Mouse (Mus musculus): ENCODE measurements around the gene Iqsec1. TPM values are rescaled to one million over a fixed set of nuclear protein-coding genes. Genes with fewer than 3 reads are reported as not detected.

The Iqsec1 gene
- total RNA-seq, 2 experiments from 2014 or later: 14.2 to 54.3 TPM

- ATAC-seq (replicated peaks; ENCODE audit: poor library complexity, severe bottlenecking): no peak
Measured at GRCm38 (mm10) chr6:90974279-90974678, 14.2 kb downstream of the Iqsec1 start.

- no peak; the same call in 1 of the 2 replicates for ATAC-seq (replicated peaks; ENCODE audit: poor library complexity, severe bottlenecking)
Measured at GRCm38 (mm10) chr6:90969341-90969871, 19.1 kb downstream of the Iqsec1 start.

GRCm38 (mm10) chr6:90953349-90953748 lies 35.1 kb downstream of the Iqsec1 start:
- no peak for ATAC-seq (replicated peaks; ENCODE audit: poor library complexity, severe bottlenecking)

- no peak for ATAC-seq (replicated peaks; ENCODE audit: poor library complexity, severe bottlenecking)
Measured at GRCm38 (mm10) chr6:90950936-90951335, 37.5 kb downstream of the Iqsec1 start.

- no peak for ATAC-seq (replicated peaks; ENCODE audit: poor library complexity, severe bottlenecking)
Measured at GRCm38 (mm10) chr6:90948097-90948496, 40.4 kb downstream of the Iqsec1 start.

GRCm38 (mm10) chr6:90945560-90946230 lies 42.8 kb downstream of the Iqsec1 start:
- ATAC-seq (replicated peaks; ENCODE audit: poor library complexity, severe bottlenecking): no peak

- ATAC-seq (replicated peaks; ENCODE audit: poor library complexity, severe bottlenecking): no peak
Measured at GRCm38 (mm10) chr6:90941257-90941656, 47.2 kb downstream of the Iqsec1 start.

GRCm38 (mm10) chr6:90933656-90934055 lies 54.8 kb downstream of the Iqsec1 start:
- ATAC-seq (replicated peaks; ENCODE audit: poor library complexity, severe bottlenecking): no peak

GRCm38 (mm10) chr6:90928806-90929205 lies 59.7 kb downstream of the Iqsec1 start:
- no peak for ATAC-seq (replicated peaks; ENCODE audit: poor library complexity, severe bottlenecking)

- ATAC-seq (replicated peaks; ENCODE audit: poor library complexity, severe bottlenecking): no peak
Measured at GRCm38 (mm10) chr6:90925472-90925871, 63.0 kb downstream of the Iqsec1 start.

- no peak for ATAC-seq (replicated peaks; ENCODE audit: poor library complexity, severe bottlenecking)
Measured at GRCm38 (mm10) chr6:90924796-90925195, 63.7 kb downstream of the Iqsec1 start.

GRCm38 (mm10) chr6:90924379-90924778 lies 64.1 kb downstream of the Iqsec1 start:
- no peak for ATAC-seq (replicated peaks; ENCODE audit: poor library complexity, severe bottlenecking)

GRCm38 (mm10) chr6:90921259-90921946 lies 67.1 kb downstream of the Iqsec1 start:
- no peak for ATAC-seq (replicated peaks; ENCODE audit: poor library complexity, severe bottlenecking)

- ATAC-seq (replicated peaks; ENCODE audit: poor library complexity, severe bottlenecking): no peak
Measured at GRCm38 (mm10) chr6:90920510-90921220, 67.8 kb downstream of the Iqsec1 start.

GRCm38 (mm10) chr6:90919636-90920420 lies 68.7 kb downstream of the Iqsec1 start:
- no peak for ATAC-seq (replicated peaks; ENCODE audit: poor library complexity, severe bottlenecking)

- no peak for ATAC-seq (replicated peaks; ENCODE audit: poor library complexity, severe bottlenecking)
Measured at GRCm38 (mm10) chr6:90915585-90915984, 72.9 kb downstream of the Iqsec1 start.

- no peak for ATAC-seq (replicated peaks; ENCODE audit: poor library complexity, severe bottlenecking)
Measured at GRCm38 (mm10) chr6:90913771-90914170, 74.7 kb downstream of the Iqsec1 start.

GRCm38 (mm10) chr6:90912768-90913167 lies 75.7 kb downstream of the Iqsec1 start:
- no peak for ATAC-seq (replicated peaks; ENCODE audit: poor library complexity, severe bottlenecking)

GRCm38 (mm10) chr6:90904143-90904542 lies 84.3 kb downstream of the Iqsec1 start:
- no peak for ATAC-seq (replicated peaks; ENCODE audit: poor library complexity, severe bottlenecking)

- ATAC-seq (replicated peaks; ENCODE audit: poor library complexity, severe bottlenecking): no peak
Measured at GRCm38 (mm10) chr6:90900302-90900701, 88.2 kb downstream of the Iqsec1 start.
